Mouse (Mus musculus): ENCODE data around the gene Rec114. TPM values are rescaled to one million over a fixed set of nuclear protein-coding genes. Genes with fewer than 3 reads are reported as not detected.

Gene Rec114
- polyA plus RNA-seq, 1 experiment, result 0.35 TPM

DNA sequence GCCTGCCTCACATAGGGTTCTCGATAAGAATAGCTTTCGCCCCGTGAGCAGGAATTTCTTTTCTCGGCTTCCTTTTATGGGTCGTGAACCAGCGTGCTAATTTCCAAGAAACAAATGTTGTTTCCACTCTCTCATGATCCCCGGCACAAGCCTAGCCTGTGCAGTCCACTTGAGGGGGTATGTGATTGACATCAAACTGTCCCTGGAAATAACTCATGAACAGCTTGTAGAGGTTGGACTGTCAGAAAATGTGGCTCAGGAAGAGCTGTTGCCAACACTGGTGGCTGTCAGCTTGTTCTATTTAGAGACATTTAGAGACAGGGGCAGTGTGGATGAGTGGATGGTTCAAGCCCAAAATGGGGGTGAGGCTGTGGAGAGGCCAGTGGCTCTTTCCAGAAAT lies 15.0 kb upstream of the Rec114 start:
- H3K36me3 ChIP-seq (ENCODE audit: control insufficient read depth, insufficient read depth), result no peaks in the 10 kb centered on the region
- no peak overlapping the region for H3K4me2 ChIP-seq (ENCODE audit: low read depth)
- H3K27me3 ChIP-seq (ENCODE audit: control insufficient read depth, insufficient read depth, insufficient read length), result peaks cover 7% of the 10 kb centered on the region
- TF ChIP-seq MAX (IDR thresholded peaks at IDR 0.05; ENCODE audit: low read depth) (no peak), SRF (IDR thresholded peaks at IDR 0.05; ENCODE audit: control insufficient read depth, insufficient read length, low read depth) (no peak), MYOG (IDR thresholded peaks at IDR 0.05; ENCODE audit: control insufficient read depth in 1 of 3, insufficient read depth in 1 of 3, insufficient read length in 2 of 3, low read depth in 2 of 3) (no peak), USF1 (IDR thresholded peaks at IDR 0.05; ENCODE audit: low read depth) (no peak), MYOD1 (IDR thresholded peaks at IDR 0.05; ENCODE audit: control insufficient read depth in 1 of 3, insufficient read length in 2 of 3, low read depth in 2 of 3) (no peak), POLR2AphosphoS2 (IDR thresholded peaks at IDR 0.05; ENCODE audit: insufficient read length, low read depth) (no peak), POLR2A (IDR thresholded peaks at IDR 0.05; ENCODE audit: insufficient read length, low read depth) (no peak), TCF12 (IDR thresholded peaks at IDR 0.05; ENCODE audit: insufficient read depth, poor library complexity, severe bottlenecking) (no peak), REST (IDR thresholded peaks at IDR 0.05; ENCODE audit: insufficient read depth, insufficient read length) (no peak), CEBPB (IDR thresholded peaks at IDR 0.05; ENCODE audit: insufficient read depth, poor library complexity, severe bottlenecking) (no peak), TCF3 (IDR thresholded peaks at IDR 0.05; ENCODE audit: insufficient read length, low read depth) (no peak)
- no peak overlapping the region for H3K4me3 ChIP-seq
- no peaks in the 10 kb centered on the region for H3K79me2 ChIP-seq (ENCODE audit: control insufficient read depth, insufficient read depth)
- no peak overlapping the region for H3ac ChIP-seq (ENCODE audit: control insufficient read depth, insufficient read length)

DNA sequence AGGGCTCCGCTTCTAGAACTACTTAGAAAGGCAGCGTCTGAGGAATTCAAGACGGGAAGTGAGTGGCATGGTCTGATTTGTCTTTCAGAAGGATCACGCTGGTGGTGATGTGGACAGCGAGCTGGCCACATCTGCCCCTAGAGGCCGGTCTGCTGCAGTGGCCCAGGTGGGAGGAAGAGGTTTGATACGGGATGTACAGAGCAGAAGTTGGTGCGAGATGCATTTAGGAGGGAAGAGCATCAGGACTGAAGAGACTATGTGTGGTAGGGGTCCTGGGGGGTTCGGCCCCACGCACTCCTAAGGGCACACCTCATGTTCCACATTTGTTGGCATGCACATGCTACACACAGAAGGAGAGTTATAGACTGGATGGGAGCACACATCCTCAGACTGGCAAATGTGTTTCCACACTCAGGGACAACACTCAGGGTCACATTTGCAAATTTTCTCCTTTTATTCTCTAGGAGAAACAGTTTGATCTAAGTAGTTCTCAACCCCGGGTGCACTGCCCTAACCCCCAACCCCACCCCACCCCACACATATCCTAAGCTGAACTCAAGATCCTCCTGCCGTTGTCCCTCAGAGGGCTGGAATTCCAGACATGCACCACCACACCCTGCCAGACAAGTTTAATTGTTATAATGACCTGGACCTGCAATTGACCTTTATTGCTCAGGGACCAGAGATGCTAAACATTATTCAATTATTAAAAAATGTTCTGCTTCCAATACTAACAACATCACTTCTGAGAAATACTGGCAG lies 12.8 kb upstream of the Rec114 start:
- Histone ChIP-seq H3ac (ENCODE audit: control insufficient read depth, insufficient read length) (no peak overlapping the region), H3K4me3 (no peak overlapping the region), H3K79me2 (ENCODE audit: control insufficient read depth, insufficient read depth) (no peaks in the 10 kb centered on the region), H3K36me3 (ENCODE audit: control insufficient read depth, insufficient read depth) (no peaks in the 10 kb centered on the region), H3K4me2 (ENCODE audit: low read depth) (no peak overlapping the region), H3K27me3 (ENCODE audit: control insufficient read depth, insufficient read depth, insufficient read length) (peaks cover 4% of the 10 kb centered on the region)
- TF ChIP-seq CEBPB (IDR thresholded peaks at IDR 0.05; ENCODE audit: insufficient read depth, poor library complexity, severe bottlenecking) (no peak), REST (IDR thresholded peaks at IDR 0.05; ENCODE audit: insufficient read depth, insufficient read length) (no peak), E2F4 (IDR thresholded peaks at IDR 0.05; ENCODE audit: insufficient read depth) (no peak), MAX (IDR thresholded peaks at IDR 0.05; ENCODE audit: low read depth) (no peak), USF1 (IDR thresholded peaks at IDR 0.05; ENCODE audit: low read depth) (no peak), SRF (IDR thresholded peaks at IDR 0.05; ENCODE audit: control insufficient read depth, insufficient read length, low read depth) (no peak), TCF12 (IDR thresholded peaks at IDR 0.05; ENCODE audit: insufficient read depth, poor library complexity, severe bottlenecking) (no peak), TCF3 (IDR thresholded peaks at IDR 0.05; ENCODE audit: insufficient read length, low read depth) (no peak), MYOG (IDR thresholded peaks at IDR 0.05; ENCODE audit: control insufficient read depth in 1 of 3, insufficient read depth in 1 of 3, insufficient read length in 2 of 3, low read depth in 2 of 3) (no peak), MYOD1 (IDR thresholded peaks at IDR 0.05; ENCODE audit: control insufficient read depth in 1 of 3, insufficient read length in 2 of 3, low read depth in 2 of 3) (no peak), POLR2AphosphoS2 (IDR thresholded peaks at IDR 0.05; ENCODE audit: insufficient read length, low read depth) (no peak), POLR2A (IDR thresholded peaks at IDR 0.05; ENCODE audit: insufficient read length, low read depth) (no peak)

DNA sequence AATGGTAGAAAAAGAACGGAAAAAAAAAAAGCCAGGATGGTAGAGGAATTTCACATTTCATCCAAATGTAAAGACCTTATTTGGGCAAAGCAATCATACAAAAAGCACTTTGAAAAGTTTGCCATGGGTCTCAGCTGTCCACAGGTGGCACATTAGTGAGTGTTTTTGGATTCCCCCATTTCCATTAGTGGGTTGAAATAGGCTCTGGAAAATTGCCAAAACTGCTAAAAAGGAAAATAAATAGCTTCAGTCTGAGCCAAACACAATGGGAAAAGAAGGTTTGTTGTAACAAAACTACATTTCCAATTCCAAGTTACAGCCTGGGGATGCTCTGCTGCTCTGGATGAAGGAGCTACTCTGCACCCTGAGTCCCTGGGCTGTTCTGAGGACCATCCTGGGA lies 9.8 kb upstream of the Rec114 start:
- Histone ChIP-seq H3K4me3 (no peak overlapping the region), H3ac (ENCODE audit: control insufficient read depth, insufficient read length) (no peak overlapping the region), H3K4me2 (ENCODE audit: low read depth) (no peak overlapping the region), H3K27me3 (ENCODE audit: control insufficient read depth, insufficient read depth, insufficient read length) (no peaks in the 10 kb centered on the region), H3K79me2 (ENCODE audit: control insufficient read depth, insufficient read depth) (no peaks in the 10 kb centered on the region), H3K36me3 (ENCODE audit: control insufficient read depth, insufficient read depth) (no peaks in the 10 kb centered on the region)
- no peak for TF ChIP-seq CEBPB (IDR thresholded peaks at IDR 0.05; ENCODE audit: insufficient read depth, poor library complexity, severe bottlenecking)
- TF ChIP-seq TCF12 (IDR thresholded peaks at IDR 0.05; ENCODE audit: insufficient read depth, poor library complexity, severe bottlenecking), result no peak
- TF ChIP-seq TCF3 (IDR thresholded peaks at IDR 0.05; ENCODE audit: insufficient read length, low read depth), result no peak
- no peak for TF ChIP-seq MAX (IDR thresholded peaks at IDR 0.05; ENCODE audit: low read depth)
- TF ChIP-seq USF1 (IDR thresholded peaks at IDR 0.05; ENCODE audit: low read depth), result no peak
- no peak for TF ChIP-seq SRF (IDR thresholded peaks at IDR 0.05; ENCODE audit: control insufficient read depth, insufficient read length, low read depth)
- no peak for TF ChIP-seq MYOD1 (IDR thresholded peaks at IDR 0.05; ENCODE audit: control insufficient read depth in 1 of 3, insufficient read length in 2 of 3, low read depth in 2 of 3)
- no peak for TF ChIP-seq MYOG (IDR thresholded peaks at IDR 0.05; ENCODE audit: control insufficient read depth in 1 of 3, insufficient read depth in 1 of 3, insufficient read length in 2 of 3, low read depth in 2 of 3)
- TF ChIP-seq E2F4 (IDR thresholded peaks at IDR 0.05; ENCODE audit: insufficient read depth), result no peak
- TF ChIP-seq REST (IDR thresholded peaks at IDR 0.05; ENCODE audit: insufficient read depth, insufficient read length), result no peak
- TF ChIP-seq POLR2AphosphoS2 (IDR thresholded peaks at IDR 0.05; ENCODE audit: insufficient read length, low read depth), result no peak
- no peak for TF ChIP-seq POLR2A (IDR thresholded peaks at IDR 0.05; ENCODE audit: insufficient read length, low read depth)

DNA sequence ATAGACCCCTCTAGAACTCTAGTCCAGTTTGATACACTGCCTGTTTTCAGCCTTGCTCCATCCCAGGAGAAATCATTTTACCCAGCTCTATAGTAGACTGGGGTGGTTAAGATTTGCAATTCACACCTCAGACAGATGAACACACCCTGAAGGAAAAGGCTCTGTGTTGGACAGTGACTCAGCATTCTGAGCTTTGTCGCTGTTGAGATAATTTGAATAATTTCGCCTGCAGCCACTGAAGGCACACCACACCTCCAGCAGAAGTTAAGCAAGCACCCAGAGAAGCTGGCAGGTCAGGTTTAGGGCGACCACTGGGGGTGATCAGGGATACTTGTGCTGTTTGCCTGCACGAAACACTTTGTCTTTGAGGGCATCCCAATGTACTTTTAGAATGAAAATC lies 4.4 kb upstream of the Rec114 start:
- Histone ChIP-seq H3K4me2 (ENCODE audit: low read depth) (no peak overlapping the region), H3K36me3 (ENCODE audit: control insufficient read depth, insufficient read depth) (no peaks in the 10 kb centered on the region), H3ac (ENCODE audit: control insufficient read depth, insufficient read length) (no peak overlapping the region), H3K79me2 (ENCODE audit: control insufficient read depth, insufficient read depth) (no peaks in the 10 kb centered on the region), H3K27me3 (ENCODE audit: control insufficient read depth, insufficient read depth, insufficient read length) (no peaks in the 10 kb centered on the region), H3K4me3 (no peak overlapping the region)
- TF ChIP-seq MYOD1 (IDR thresholded peaks at IDR 0.05; ENCODE audit: control insufficient read depth in 1 of 3, insufficient read length in 2 of 3, low read depth in 2 of 3) (no peak), MYOG (IDR thresholded peaks at IDR 0.05; ENCODE audit: control insufficient read depth in 1 of 3, insufficient read depth in 1 of 3, insufficient read length in 2 of 3, low read depth in 2 of 3) (no peak), SRF (IDR thresholded peaks at IDR 0.05; ENCODE audit: control insufficient read depth, insufficient read length, low read depth) (no peak)
